Mouse (Mus musculus): ENCODE measurements around the gene Vipr1. TPM values are rescaled to one million over a fixed set of nuclear protein-coding genes. Genes with fewer than 3 reads are reported as not detected.

Vipr1 gene
- polyA plus RNA-seq, 1 experiment = 2.2 TPM

DNA sequence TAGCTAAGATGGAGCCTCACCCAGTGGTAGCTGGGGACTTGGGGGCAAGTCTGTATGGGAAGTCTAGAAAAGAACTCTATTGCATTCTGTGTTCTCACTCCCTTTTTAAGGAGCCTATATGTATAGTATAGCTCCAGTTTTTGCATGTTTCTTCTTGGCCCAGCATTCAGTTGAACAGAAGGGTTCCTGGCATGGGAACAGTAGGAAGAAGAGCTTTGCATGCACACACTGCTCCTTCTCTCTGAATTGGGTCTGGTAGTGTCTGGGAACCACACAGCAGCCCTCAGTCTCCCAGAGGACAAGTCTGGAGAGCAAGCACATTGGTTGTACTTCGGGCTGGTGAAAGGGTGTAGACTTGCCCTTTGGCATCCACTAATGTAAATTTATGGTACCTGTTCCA is 11.9 kb upstream of the Vipr1 start:
- Histone ChIP-seq H3K4me1 (ENCODE audit: control insufficient read depth, insufficient read depth, low read length) (no peaks in the 10 kb centered on the region), H3K4me3 (replicated peaks; ENCODE audit: extremely low read depth, low read depth, low read length) (no peak overlapping the region)
- 88% methylated on average over 1 of the region's 1 CpGs for WGBS
- TF ChIP-seq POLR2A (IDR thresholded peaks at IDR 0.05; ENCODE audit: borderline replicate concordance, extremely low read depth, low read depth, low read length) = no peak
- no peak for TF ChIP-seq CTCF (IDR thresholded peaks at IDR 0.05; ENCODE audit: insufficient read depth, low read length)
- DNase-seq = no peak

DNA sequence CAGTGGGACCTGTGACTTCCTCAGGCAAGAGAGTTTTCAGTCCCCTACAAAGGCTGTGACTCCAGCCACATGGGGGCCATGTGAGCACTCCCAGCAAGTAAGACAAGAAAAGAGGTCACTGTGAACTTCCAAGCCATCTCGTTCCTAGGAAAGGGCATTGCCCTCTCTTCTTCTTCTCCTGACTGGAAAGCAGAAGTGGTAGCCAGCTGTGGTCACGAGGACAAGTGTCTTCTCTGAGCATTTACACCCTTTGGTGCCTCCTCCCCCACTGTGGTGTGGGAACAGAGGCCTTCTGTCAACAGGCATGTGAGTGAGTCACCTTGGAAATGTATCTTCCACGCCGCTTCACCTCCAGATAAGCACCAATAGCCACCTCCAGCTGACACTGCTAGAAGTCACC is 10.6 kb upstream of the Vipr1 start:
- TF ChIP-seq POLR2A (IDR thresholded peaks at IDR 0.05; ENCODE audit: borderline replicate concordance, extremely low read depth, low read depth, low read length) = no peak
- no peak for TF ChIP-seq CTCF (IDR thresholded peaks at IDR 0.05; ENCODE audit: insufficient read depth, low read length)
- WGBS = 58% methylated on average over 4 of the region's 4 CpGs
- Histone ChIP-seq H3K4me1 (ENCODE audit: control insufficient read depth, insufficient read depth, low read length) (no peaks in the 10 kb centered on the region), H3K4me3 (replicated peaks; ENCODE audit: extremely low read depth, low read depth, low read length) (no peak overlapping the region)
- no peak for DNase-seq

DNA sequence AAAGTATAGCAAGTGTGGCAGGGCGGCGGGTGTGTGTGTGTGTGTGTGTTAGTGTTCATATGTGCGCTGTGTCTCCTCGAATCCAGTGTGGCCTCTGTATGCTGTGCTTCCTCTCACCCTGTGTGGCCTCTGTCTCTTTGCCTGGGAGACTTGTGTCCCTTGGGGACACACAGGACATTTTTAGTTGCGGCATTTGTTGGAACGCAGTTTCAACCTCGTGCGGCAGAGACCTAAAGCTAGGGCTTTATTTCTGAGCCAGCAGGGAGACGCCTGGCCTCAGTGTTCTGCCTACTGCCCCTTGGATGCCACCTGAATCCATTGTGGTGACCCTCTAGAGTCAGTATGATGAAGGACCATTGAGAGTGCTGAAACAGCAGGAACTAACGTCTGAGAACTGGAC is 9.6 kb upstream of the Vipr1 start:
- H3K4me3 ChIP-seq (replicated peaks; ENCODE audit: extremely low read depth, low read depth, low read length) = no peak overlapping the region
- DNase-seq = no peak
- WGBS = 75% methylated on average over 10 of the region's 10 CpGs
- no peaks in the 10 kb centered on the region for H3K4me1 ChIP-seq (ENCODE audit: control insufficient read depth, insufficient read depth, low read length)
- TF ChIP-seq CTCF (IDR thresholded peaks at IDR 0.05; ENCODE audit: insufficient read depth, low read length) (no peak), POLR2A (IDR thresholded peaks at IDR 0.05; ENCODE audit: borderline replicate concordance, extremely low read depth, low read depth, low read length) (no peak)

GRCm38 (mm10) chr9:121633306-121633705 is 9.2 kb upstream of the Vipr1 start:
- Histone ChIP-seq H3K4me3 (replicated peaks; ENCODE audit: extremely low read depth, low read depth, low read length) (no peak overlapping the region), H3K4me1 (ENCODE audit: control insufficient read depth, insufficient read depth, low read length) (no peaks in the 10 kb centered on the region)
- WGBS = 53% methylated on average over 6 of the region's 6 CpGs
- DNase-seq = no peak
- no peak for TF ChIP-seq POLR2A (IDR thresholded peaks at IDR 0.05; ENCODE audit: borderline replicate concordance, extremely low read depth, low read depth, low read length)
- no peak for TF ChIP-seq CTCF (IDR thresholded peaks at IDR 0.05; ENCODE audit: insufficient read depth, low read length)

DNA sequence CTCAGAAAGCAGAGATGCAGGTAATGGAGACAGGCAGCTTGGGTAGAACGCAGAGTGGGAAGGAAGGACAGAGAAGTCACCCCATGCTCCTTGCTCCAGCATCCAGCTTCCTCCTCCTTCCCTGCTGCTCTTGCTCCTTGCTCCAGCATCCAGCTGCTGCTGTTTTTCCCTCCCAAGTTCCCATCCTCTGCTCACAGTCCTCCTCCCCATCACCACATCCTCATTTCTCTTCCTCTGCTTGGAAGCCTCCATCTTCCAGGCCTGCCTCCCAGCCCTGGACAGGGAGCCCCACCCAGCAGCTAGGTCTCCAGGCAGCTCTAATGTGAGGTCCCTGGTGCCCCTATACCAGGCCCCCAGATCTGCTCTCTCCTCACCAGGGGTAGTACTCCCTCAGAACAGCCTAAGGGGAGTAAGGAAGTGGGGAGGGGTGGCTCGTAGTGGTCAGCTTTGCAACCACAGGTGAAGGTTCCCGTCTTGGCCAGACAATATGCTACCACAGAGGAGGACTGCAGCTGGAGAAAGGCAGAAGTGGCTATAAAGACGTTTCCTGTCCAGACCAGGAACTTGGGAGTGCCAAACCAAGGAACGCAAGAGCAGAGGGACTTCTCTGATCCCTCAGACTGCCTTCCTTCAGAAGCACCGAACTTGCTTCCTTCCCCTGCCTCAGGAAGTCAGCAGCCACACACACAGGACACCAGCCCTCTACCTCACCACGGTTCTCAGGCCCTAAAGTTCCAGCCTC is 6.5 kb upstream of the Vipr1 start:
- H3K4me1 ChIP-seq (ENCODE audit: control insufficient read depth, insufficient read depth, low read length) = no peaks in the 10 kb centered on the region
- 41% methylated on average over 7 of the region's 7 CpGs for WGBS
- H3K4me3 ChIP-seq (replicated peaks; ENCODE audit: extremely low read depth, low read depth, low read length) = no peak overlapping the region
- TF ChIP-seq CTCF (IDR thresholded peaks at IDR 0.05; ENCODE audit: insufficient read depth, low read length) (no peak), POLR2A (IDR thresholded peaks at IDR 0.05; ENCODE audit: borderline replicate concordance, extremely low read depth, low read depth, low read length) (no peak)
- DNase-seq = no peak

- TF ChIP-seq POLR2A (IDR thresholded peaks at IDR 0.05; ENCODE audit: borderline replicate concordance, extremely low read depth, low read depth, low read length) = no peak
- TF ChIP-seq CTCF (IDR thresholded peaks at IDR 0.05; ENCODE audit: insufficient read depth, low read length) = no peak
- no peaks in the 10 kb centered on the region for H3K4me1 ChIP-seq (ENCODE audit: control insufficient read depth, insufficient read depth, low read length)
- DNase-seq = no peak
- no peak overlapping the region for H3K4me3 ChIP-seq (replicated peaks; ENCODE audit: extremely low read depth, low read depth, low read length)
- WGBS = 61% methylated on average over 16 of the region's 16 CpGs
Observed at GRCm38 (mm10) chr9:121639790-121640189, 2.7 kb upstream of the Vipr1 start.

- 13% methylated on average over 27 of the region's 27 CpGs for WGBS
- Histone ChIP-seq H3K4me3 (replicated peaks; ENCODE audit: extremely low read depth, low read depth, low read length) (peak overlapping the region; percentile 4), H3K4me1 (ENCODE audit: control insufficient read depth, insufficient read depth, low read length) (no peaks in the 10 kb centered on the region)
- TF ChIP-seq CTCF (IDR thresholded peaks at IDR 0.05; ENCODE audit: insufficient read depth, low read length) = no peak
- no peak for TF ChIP-seq POLR2A (IDR thresholded peaks at IDR 0.05; ENCODE audit: borderline replicate concordance, extremely low read depth, low read depth, low read length)
- DNase-seq = peak; percentile 45
Observed at GRCm38 (mm10) chr9:121641235-121641915, 1.1 kb upstream of the Vipr1 start.

DNA sequence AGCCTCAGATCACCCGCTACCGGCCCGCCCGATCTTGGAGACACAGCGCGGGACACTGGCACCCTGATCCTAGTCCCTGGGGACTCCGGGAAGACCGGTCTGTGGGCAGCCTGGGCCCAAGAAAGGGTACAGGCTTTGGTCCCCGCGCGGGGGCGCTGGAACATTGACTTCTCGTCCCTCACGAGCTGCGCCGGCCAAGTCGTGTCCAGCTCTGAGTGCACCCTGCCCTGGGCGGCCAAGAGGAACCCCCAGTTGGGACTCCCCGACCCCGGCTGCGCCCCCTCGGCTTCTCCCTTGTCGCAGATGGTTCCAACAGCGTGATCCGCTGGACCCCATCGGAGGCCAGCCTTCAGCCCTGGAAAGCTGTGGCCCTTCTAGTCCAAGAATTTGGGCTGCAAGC is 515 bp upstream of the Vipr1 start, which contains the start of gene Lyzl4:
Lyzl4 (minus strand) TSS at position 96 of the 400 bp plus-strand sequence.
- Histone ChIP-seq H3K4me3 (replicated peaks; ENCODE audit: extremely low read depth, low read depth, low read length) (peak within 1 kb of the TSS; percentile 35), H3K4me1 (ENCODE audit: control insufficient read depth, insufficient read depth, low read length) (no peaks in the 10 kb centered on the region)
- WGBS = 1% methylated on average over 26 of the region's 26 CpGs
- peak; percentile 80 for DNase-seq
- TF ChIP-seq CTCF (IDR thresholded peaks at IDR 0.05; ENCODE audit: insufficient read depth, low read length) (peak; percentile 27; the same call in 1 of the 2 replicates), POLR2A (IDR thresholded peaks at IDR 0.05; ENCODE audit: borderline replicate concordance, extremely low read depth, low read depth, low read length) (no peak)

GRCm38 (mm10) chr9:121644855-121645254 is 2.3 kb downstream of the Vipr1 start:
- DNase-seq = no peak
- Histone ChIP-seq H3K4me1 (ENCODE audit: control insufficient read depth, insufficient read depth, low read length) (no peaks in the 10 kb centered on the region), H3K4me3 (replicated peaks; ENCODE audit: extremely low read depth, low read depth, low read length) (no peak overlapping the region)
- 57% methylated on average over 3 of the region's 3 CpGs for WGBS
- TF ChIP-seq POLR2A (IDR thresholded peaks at IDR 0.05; ENCODE audit: borderline replicate concordance, extremely low read depth, low read depth, low read length) (no peak), CTCF (IDR thresholded peaks at IDR 0.05; ENCODE audit: insufficient read depth, low read length) (no peak)

GRCm38 (mm10) chr9:121647026-121647425 is 4.5 kb downstream of the Vipr1 start:
- WGBS = 48% methylated on average over 7 of the region's 7 CpGs
- no peak for DNase-seq
- Histone ChIP-seq H3K4me1 (ENCODE audit: control insufficient read depth, insufficient read depth, low read length) (no peaks in the 10 kb centered on the region), H3K4me3 (replicated peaks; ENCODE audit: extremely low read depth, low read depth, low read length) (no peak overlapping the region)
- TF ChIP-seq CTCF (IDR thresholded peaks at IDR 0.05; ENCODE audit: insufficient read depth, low read length) (no peak), POLR2A (IDR thresholded peaks at IDR 0.05; ENCODE audit: borderline replicate concordance, extremely low read depth, low read depth, low read length) (no peak)
